Mouse (Mus musculus): ENCODE measurements around the gene Cenpv.
"Not testable (repeated sequence)": the region's sequence is repeated elsewhere in the genome, so short reads cannot be mapped to it uniquely, and the experiment has no call there.

Cenpv gene

GRCm38 (mm10) chr11:62553633-62554032 is 14.6 kb upstream of the Cenpv start:
- no peak for DNase-seq

GRCm38 (mm10) chr11:62553186-62553585 is 14.1 kb upstream of the Cenpv start:
- DNase-seq, result no peak

GRCm38 (mm10) chr11:62551226-62552119 is 12.4 kb upstream of the Cenpv start:
- peak; percentile 96 to 98 for DNase-seq

- peak; percentile 100 for DNase-seq
Observed at GRCm38 (mm10) chr11:62550727-62551225, 11.7 kb upstream of the Cenpv start, which contains the start of gene Ubb. Ubb (plus strand) TSS chr11:62551171.

GRCm38 (mm10) chr11:62550227-62550685 is 11.2 kb upstream of the Cenpv start:
- DNase-seq, result peak; percentile 53 to 67

- DNase-seq, result peak; percentile 92
Observed at GRCm38 (mm10) chr11:62549782-62550181, 10.7 kb upstream of the Cenpv start.

GRCm38 (mm10) chr11:62543991-62544390 is 4.9 kb upstream of the Cenpv start:
- no peak for DNase-seq

GRCm38 (mm10) chr11:62541581-62541980 is 2.5 kb upstream of the Cenpv start:
- DNase-seq, result no peak

GRCm38 (mm10) chr11:62540969-62541368 is 1.9 kb upstream of the Cenpv start:
- no peak for DNase-seq

GRCm38 (mm10) chr11:62540167-62540566 is 1.1 kb upstream of the Cenpv start:
- no peak for DNase-seq

GRCm38 (mm10) chr11:62538321-62539088 is 556 bp downstream of the Cenpv start:
- peak; percentile 76 for DNase-seq

GRCm38 (mm10) chr11:62537590-62537989 is 1.5 kb downstream of the Cenpv start:
- peak in 1 of 2 experiments; percentile 26 for DNase-seq

GRCm38 (mm10) chr11:62537089-62537488 is 2.0 kb downstream of the Cenpv start:
- DNase-seq, result no peak

- no peak for DNase-seq
Observed at GRCm38 (mm10) chr11:62522283-62522682, 16.8 kb downstream of the Cenpv start.

- DNase-seq, result no peak
Observed at GRCm38 (mm10) chr11:62518991-62519390, 20.1 kb downstream of the Cenpv start.

- DNase-seq, result no peak
Observed at GRCm38 (mm10) chr11:62513311-62513710, 25.8 kb downstream of the Cenpv start.

- DNase-seq, result no peak
Observed at GRCm38 (mm10) chr11:62512529-62513080, 26.5 kb downstream of the Cenpv start.

- DNase-seq, result no peak
Observed at GRCm38 (mm10) chr11:62511444-62512202, 27.4 kb downstream of the Cenpv start.

- DNase-seq, result no peak
Observed at GRCm38 (mm10) chr11:62510956-62511355, 28.1 kb downstream of the Cenpv start.

GRCm38 (mm10) chr11:62509571-62509970 is 29.5 kb downstream of the Cenpv start:
- no peak for DNase-seq

- not testable (repeated sequence) for DNase-seq
Observed at GRCm38 (mm10) chr11:62508816-62509215, 30.2 kb downstream of the Cenpv start.

GRCm38 (mm10) chr11:62508365-62508764 is 30.7 kb downstream of the Cenpv start:
- not testable (repeated sequence) for DNase-seq

Data from cerebellum, postnatal 10 days (tissue).